Mouse (Mus musculus): ENCODE measurements around the gene Tas2r136.

Tas2r136 gene

DNA sequence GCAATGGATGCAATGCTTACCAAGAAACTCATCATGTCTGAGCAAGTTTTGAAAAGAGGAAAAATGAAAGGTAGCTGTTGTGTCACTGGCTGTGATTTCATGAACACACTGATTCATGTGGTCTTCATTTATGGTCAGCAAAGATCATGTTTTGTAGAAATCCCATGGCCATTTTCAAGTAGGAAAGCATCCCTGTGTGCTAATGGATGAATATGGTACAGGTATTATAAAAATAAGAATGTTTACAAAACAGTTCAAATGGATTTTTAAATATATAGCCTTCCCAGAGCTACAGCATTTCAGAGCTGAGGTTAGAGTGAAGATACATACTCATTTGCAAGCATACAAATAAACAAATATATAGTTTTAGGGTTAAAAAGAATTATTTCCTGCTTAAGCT lies at the start of gene Tas2r136:
Gene Tas2r136, minus strand, starts transcription at position 101 of the 400 bp plus-strand sequence.
- DNase-seq (ENCODE audit: extremely low spot score, low read depth, low spot score) = no peak

DNA sequence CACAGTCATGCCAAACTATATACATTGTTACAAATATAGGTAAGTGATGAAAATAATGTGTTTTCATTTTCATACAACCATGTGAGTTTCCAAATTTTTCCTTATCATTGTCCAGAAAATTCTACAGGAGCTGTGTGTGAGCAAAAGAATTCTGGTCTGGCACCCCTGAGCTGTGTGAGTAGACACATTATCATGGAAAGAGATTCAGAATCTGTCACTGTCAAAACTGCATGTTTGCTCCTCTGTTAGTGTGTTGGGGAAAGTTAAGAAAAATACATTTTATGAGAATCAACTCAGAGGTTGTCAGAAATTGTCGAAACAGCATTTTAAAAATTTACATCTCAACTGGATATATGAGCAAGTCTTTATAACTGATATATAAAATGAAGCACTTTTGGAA lies 24.6 kb upstream of the Tas2r136 start, which contains the start of gene Tas2r117:
Gene Tas2r117, plus strand, starts transcription at position 301 of the 400 bp plus-strand sequence.
- no peak for DNase-seq (ENCODE audit: extremely low spot score, low read depth, low spot score)

DNA sequence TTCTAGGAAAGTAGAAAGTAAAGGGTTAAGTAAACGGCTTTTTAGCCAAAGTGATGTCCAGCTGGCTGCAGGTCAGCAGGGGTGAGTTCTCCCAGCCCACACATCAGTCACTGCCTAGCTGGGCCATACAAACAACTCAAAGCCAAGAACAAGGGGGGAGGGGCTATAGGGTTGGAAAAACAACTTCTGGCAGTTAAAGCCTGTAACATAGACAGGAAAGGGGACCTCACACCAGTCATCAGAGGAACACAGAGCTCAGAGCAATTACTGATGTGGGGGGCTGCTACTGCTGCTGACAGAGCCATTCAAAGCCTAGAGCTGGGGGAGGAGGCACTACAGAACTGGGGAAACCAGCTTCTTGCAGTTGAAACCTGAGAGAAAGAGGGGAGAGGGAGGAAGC lies 17.4 kb upstream of the Tas2r136 start:
- no peak for DNase-seq (ENCODE audit: extremely low spot score, low read depth, low spot score)

DNA sequence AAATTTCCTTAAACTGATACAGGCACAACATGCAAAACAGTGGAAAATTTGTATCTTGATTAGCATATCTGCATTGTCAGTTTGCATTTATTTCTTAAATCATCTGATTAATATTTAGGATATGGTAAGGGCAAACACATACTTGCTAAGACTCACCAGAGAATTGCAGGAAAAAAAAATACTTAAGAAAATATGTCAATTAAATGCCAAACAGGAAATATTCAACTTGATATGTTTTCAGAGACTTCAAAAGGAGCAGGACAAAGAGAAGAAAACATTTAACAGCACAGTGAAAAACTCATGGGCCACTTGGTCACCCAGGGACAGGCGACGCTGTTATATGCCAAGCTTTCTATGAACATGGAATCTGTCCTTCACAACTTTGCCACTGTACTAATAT lies 16.1 kb downstream of the Tas2r136 start, which contains the start of gene Tas2r102:
Gene Tas2r102, plus strand, starts transcription at position 301 of the 400 bp plus-strand sequence.
- no peak for DNase-seq (ENCODE audit: extremely low spot score, low read depth, low spot score)

DNA sequence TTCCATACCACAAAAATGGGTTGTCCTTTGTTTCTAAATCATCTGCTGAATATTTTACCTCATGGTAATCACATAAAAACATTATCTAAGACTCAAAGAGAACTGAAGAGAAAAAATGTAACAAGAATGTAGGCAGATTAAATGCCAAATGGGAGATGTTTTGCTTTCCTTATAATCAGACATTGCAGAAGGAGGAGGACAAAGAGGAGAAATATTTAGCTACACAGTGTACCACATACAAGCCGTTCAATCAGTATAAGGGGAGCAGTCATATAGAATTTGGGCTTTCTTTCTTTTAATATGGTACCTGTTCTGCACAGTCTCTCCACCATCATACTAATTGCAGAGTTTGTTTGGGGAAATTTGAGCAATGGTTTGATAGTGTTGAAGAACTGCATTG lies 23.5 kb downstream of the Tas2r136 start, which contains the start of gene Tas2r124:
Gene Tas2r124, plus strand, starts transcription at position 301 of the 400 bp plus-strand sequence.
- no peak for DNase-seq (ENCODE audit: extremely low spot score, low read depth, low spot score)

DNA sequence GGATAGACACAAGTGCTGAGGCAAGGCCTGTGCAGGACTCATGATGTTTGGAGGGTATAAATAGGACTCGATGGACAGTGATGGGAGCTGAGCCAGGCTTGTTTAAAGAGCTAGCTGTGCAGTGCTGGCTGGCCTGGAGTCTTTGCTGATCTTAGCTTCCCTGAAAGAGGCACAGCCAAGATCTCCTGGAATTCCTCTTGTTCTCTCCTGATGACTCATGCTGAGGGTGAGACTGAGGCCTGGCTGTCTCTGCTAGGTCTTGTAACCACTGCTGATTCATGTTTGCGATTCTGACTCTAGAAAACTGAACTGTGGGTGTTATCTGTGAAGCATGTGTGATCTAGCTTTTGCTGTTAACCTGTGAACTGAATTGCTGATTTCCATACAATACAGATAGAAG lies 27.8 kb downstream of the Tas2r136 start:
- no peak for DNase-seq (ENCODE audit: extremely low spot score, low read depth, low spot score)

DNA sequence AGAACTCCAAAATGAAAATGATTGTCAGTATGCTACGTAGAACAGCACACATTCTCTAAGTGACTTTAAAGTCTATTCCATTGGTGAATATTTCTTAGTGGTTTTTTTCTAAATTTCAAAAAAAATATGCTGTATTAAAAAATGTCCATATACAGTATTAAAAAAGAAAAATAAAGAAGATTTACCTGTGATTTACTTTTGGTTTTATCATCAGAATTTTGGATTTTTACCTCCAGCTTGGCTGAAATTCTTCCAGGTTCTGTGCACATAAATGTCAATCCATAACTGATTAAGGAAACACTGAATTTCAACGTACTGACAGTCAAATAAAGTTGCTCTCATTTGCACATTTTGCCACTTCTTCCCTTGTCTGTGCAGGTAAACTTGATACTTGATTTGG lies 40.0 kb downstream of the Tas2r136 start, which contains the start of gene Tas2r115:
Gene Tas2r115, minus strand, starts transcription at position 101 of the 400 bp plus-strand sequence.
- DNase-seq (ENCODE audit: extremely low spot score, low read depth, low spot score) = no peak
